Mouse (Mus musculus) Muller cell, postnatal 12 days (primary cell): ENCODE measurements around the gene Suv39h2.

Experiments used
- DNase-seq: peaks from one replicate; pipeline ENCODE4 v3.0.0-alpha.2; 2015; ENCODE audit errors: inconsistent ontology term

Suv39h2 gene

DNA sequence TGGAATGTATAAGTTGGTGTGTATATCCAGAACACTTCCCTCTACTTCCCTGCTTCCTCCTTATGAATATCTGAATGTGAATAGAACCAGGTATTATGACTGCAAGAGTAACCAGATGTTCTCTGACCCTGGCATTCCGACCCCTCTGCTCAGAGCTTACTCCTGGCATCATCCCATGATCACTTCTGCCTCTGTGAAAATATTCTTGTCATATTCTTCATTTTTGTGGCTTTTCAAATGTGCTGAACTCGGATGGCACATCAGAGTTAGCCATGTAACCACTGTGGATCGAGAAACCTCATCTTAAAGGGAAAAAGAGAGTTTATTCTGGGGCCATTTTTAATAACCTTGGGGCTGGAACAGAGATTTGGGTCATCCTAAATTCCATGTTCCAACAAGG is 52.3 kb downstream of the Suv39h2 start, which contains the start of gene Meig1:
Meig1 (minus strand) TSS at position 101 of the 400 bp plus-strand sequence.
- no peak for DNase-seq

GRCm38 (mm10) chr2:3420157-3420556 is 54.7 kb downstream of the Suv39h2 start:
- DNase-seq = peak; percentile 43

- DNase-seq = peak; percentile 97
Observed at GRCm38 (mm10) chr2:3418883-3419431, 55.9 kb downstream of the Suv39h2 start.

DNA sequence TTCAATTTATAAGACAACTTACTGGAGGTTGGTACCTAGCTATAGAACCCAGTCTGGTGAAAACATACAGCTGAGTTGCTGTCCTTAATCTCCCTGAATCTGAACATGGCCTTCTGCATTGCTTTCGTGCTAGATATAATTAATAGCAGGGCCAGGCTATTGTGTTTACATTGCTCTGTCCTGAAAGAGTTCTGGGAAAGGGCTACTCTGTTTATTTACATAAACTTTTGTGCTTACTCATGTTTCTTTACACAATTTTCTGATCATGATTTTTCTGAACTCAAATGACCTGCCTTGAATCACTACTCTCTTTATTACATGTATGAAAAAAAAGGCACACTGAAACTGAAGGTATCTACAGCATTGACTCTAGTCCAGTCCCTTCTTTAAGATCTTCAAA is 59.2 kb downstream of the Suv39h2 start:
- no peak for DNase-seq

DNA sequence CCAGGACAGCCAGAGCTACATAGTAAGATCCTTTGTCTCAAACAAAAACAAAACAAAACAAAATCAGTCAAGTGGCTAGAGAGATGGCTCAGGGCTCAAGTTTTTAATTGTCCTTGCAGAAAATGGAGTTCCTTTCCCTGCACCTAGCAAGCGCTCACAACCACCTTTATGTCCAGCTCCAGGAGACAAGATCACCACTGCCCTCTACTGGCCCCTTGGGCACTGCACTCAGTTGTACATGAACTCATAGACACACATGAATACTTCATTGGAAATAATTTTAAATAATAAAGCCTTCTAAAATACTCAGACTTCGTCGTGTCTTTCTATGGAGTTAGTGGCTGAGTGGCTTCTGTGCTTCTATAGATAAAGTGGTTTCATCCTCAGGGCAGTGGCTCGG is 60.6 kb downstream of the Suv39h2 start:
- DNase-seq = peak; percentile 36

DNA sequence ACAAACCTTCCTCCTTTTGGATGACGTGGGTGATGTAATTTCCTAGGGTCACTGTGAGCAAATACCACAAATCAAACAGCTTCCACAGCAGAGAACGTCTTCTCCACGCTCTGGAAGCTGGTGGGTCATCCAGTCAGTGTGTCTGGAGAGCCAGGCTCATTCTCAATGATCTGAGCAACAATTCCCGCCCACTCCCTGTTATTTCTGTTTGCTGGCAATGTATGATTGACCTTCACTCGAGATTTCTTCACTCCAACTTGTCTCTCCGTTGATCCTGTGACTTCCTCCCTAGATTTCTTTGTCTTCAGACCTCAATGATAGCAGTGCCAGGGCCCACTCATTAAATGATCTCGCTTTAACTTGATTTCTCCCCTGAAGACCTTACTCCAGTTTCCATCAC is 67.1 kb downstream of the Suv39h2 start:
- no peak for DNase-seq

- no peak for DNase-seq
Observed at GRCm38 (mm10) chr2:3405981-3406380, 68.8 kb downstream of the Suv39h2 start.
